Mouse (Mus musculus) adrenal gland (tissue): ENCODE results near the gene Nr1h3.

ENCODE experiments used
- intact Hi-C: fragments of 180-260 bp; cut with DNase I; formaldehyde crosslinking; loops from one replicate; pipeline ENCODE4 v1.15.1; 2025

Nr1h3 gene

DNA sequence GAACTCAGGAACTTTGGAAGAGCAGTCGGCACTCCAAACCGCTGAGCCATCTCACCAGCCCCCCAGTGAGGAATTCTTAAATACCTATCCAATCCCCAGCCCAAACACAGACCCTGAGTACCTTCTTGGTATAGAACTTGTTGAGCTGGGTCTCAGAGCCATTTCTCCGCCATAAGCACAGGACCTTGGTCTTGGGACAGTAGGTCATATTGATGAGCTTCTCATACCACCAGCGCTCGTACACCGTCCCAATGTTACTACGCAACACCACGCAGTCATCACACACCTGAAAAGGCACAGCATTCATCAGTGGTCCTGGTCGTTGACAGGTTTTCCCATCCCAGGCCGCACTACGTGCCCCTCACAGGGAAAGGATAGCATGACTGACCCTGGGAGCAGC is 59.2 kb downstream of the Nr1h3 start:
- intact Hi-C loops = no loop called here

DNA sequence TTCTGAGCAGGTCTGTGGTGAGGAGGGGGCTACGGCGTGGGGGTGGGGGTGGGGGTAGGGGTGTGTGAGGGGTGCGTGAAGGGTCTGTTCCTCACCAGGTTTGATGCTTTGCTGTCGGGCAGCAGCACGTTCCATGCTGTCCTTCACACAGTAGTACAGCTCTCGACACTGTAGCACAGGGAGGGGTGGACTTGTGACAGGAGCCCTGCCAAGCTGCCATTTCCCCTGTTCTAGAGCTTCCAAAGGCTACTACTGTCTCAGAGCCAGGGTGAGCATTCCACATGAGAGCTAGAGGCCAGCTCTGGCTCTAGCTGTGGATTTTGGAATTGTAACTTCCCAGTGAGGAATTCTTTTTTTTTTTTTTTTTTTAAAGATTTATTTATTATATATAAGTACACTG is 59.7 kb downstream of the Nr1h3 start:
- intact Hi-C loops = no loop called here

DNA sequence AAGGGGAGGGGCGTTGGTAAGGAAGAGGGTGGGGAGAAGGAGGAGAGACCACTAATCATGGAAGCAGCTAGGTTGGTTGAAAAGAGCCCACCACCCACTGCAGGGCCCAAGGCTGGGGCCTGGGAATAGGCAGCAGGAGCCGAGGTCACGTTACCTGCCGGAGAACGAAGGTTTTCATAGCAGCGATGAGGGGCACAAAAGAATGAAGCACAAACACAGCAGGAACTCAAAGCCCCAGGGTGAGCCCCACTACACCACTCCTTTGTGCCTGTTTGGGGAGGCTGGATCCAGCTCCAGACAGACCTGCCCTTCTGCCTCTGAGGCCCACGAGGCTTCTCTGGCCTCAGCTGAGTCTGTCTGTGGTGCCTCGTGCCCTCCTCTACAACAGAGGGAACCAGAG is 62.9 kb downstream of the Nr1h3 start:
- intact Hi-C loops = no loop called here

DNA sequence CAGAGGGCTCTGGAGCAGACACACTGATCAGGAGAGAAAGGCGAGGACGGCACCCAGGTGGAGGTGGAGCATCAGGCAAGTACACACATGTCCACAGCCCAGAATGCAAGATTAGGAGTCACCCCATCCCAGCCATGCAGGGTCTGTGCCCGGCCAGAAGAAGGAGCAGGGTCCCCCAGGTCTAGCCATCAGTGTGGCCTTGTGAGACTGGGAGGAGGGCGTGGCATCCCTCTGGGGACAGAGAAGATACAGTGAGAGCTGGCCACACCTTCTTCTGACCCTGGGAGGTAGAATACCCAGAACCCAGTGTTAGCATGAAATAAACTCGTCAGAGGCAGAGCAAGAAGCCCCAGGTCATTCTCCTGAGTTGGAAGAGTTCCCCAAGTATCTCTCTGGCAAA is 63.3 kb downstream of the Nr1h3 start:
- intact Hi-C loops = no loop called here

DNA sequence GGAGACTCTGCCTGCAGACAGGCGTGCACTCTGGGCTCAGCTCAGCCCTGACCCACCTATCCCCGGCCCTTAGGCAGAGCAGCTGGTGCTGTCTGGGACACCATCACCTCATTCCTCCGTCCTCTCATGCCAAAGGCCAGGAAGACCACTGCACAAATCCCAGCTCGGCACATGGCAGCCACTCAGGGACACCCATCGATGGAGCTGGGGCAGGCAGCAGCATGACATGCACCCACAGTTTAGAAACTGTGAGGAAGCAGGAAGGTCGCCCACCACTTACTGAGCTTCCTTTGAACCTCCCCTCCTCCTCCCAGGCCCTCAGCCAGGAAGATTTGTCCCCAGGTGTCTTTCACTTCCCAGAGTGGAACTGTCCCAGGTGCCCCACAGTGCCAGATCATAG is 65.2 kb downstream of the Nr1h3 start:
- intact Hi-C loops = no loop called here

- intact Hi-C loops = no loop called here
Observed at GRCm38 (mm10) chr2:91136513-91137412, 65.9 kb downstream of the Nr1h3 start.
